Mouse (Mus musculus) limb, embryonic 12.5 days (tissue): ENCODE data around the gene Gm28048. TPM values are rescaled to one million over a fixed set of nuclear protein-coding genes. Genes with fewer than 3 reads are reported as not detected.

ENCODE experiments used
- ATAC-seq: fragments of 200-750 bp; cut with Nextera tagmentation; 2 replicates; pipeline ENCODE4 v1.8.0; 2017; ENCODE audit warnings: low read depth, moderate TSS enrichment; ENCODE audit not compliant: insufficient number of reproducible peaks, insufficient read depth, low FRiP score, low TSS enrichment
- H3K27ac ChIP-seq: fragments of 300-500 bp; sonication (generic); 2 replicates; pipeline ENCODE4 v1.5.1; 2016; ENCODE audit warnings: mild to moderate bottlenecking, moderate library complexity
- H3K27me3 ChIP-seq: fragments of 300-500 bp; sonication (generic); 2 replicates; pipeline ENCODE4 v1.6.1; 2016; ENCODE audit warnings: mild to moderate bottlenecking, moderate library complexity
- H3K36me3 ChIP-seq: fragments of 300-500 bp; sonication (generic); 2 replicates; pipeline ENCODE4 v1.6.1; 2016; ENCODE audit warnings: mild to moderate bottlenecking, moderate library complexity
- H3K4me1 ChIP-seq: fragments of 300-500 bp; sonication (generic); replicated peaks from 2 replicates; pipeline ENCODE4 v1.6.1; 2016
- H3K4me2 ChIP-seq: fragments of 300-500 bp; sonication (generic); 2 replicates; pipeline ENCODE4 v1.6.1; 2016; ENCODE audit warnings: mild to moderate bottlenecking, moderate library complexity
- H3K4me3 ChIP-seq: fragments of 300-500 bp; sonication (generic); replicated peaks from 2 replicates; pipeline ENCODE4 v1.5.1; 2016; ENCODE audit warnings: mild to moderate bottlenecking
- H3K9ac ChIP-seq: fragments of 300-500 bp; sonication (generic); replicated peaks from 2 replicates; pipeline ENCODE4 v1.6.1; 2016; ENCODE audit warnings: mild to moderate bottlenecking, moderate library complexity
- H3K9me3 ChIP-seq: fragments of 300-500 bp; sonication (generic); 2 replicates; pipeline ENCODE4 v1.6.1; 2016; ENCODE audit warnings: mild to moderate bottlenecking, moderate library complexity
- WGBS: fragments of 180-500 bp; shearing (Covaris S2); methylation state at CpG from one replicate; pipeline ENCODE4 v1.1.7; 2016; 5-methylcytosine and 5-hydroxymethylcytosine counted together
- polyA plus RNA-seq: library from polyadenylated mRNA; unstranded; fragments of >200 nt; fragmentation: Nextera tagmentation; extraction: Ambion mirVana; gene quantifications from 2 replicates; pipeline ENCODE4 v1.2.1, GENCODE M21; 2016

The Gm28048 gene
- polyA plus RNA-seq, 1 experiment from 2014 or later: 5.9 TPM

DNA sequence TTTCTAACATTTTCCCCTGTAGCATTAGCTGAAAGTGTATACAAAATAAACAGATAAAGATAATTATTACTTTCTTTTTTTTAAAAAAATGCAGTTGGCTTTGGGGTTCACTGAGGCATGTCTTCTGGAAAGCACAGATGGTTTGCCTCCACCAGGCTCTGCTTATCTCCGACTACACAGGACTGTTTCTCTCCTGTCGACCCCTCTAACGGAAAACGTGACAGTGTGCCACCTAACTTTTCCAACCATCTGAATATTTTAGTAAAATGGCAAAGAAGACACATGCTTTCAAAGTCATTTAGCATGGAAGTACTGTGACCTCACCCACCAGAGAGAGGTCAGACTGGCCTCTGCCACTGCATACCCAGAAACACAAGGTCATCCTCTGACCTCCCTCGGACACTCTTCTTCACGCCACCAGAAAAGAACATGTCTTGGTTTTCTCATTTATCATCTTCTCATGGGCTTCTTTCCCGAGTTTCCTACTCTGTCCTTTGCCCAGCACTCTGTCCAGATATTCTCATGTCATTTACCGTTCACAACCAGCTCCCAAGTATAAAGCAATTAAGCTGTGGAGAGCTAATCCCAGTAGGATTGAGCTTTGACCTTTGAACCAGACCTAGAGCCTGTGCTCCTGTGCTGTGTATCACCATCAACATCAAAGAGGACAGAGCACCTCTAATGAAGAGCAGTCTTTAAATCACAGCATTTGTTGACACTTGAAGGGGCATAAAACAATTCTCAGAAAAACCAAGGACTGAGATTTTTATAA lies 134.7 kb downstream of the Gm28048 start:
- Histone ChIP-seq H3K27me3 (no peaks in the 10 kb centered on the region), H3K4me3 (no peak overlapping the region), H3K9ac (no peak overlapping the region), H3K4me2 (no peak overlapping the region), H3K36me3 (no peaks in the 10 kb centered on the region), H3K9me3 (no peaks in the 10 kb centered on the region), H3K27ac (no peak overlapping the region), H3K4me1 (peaks cover 9% of the 10 kb centered on the region; the same call in 1 of the 2 replicates)
- WGBS: 41% methylated on average over 8 of the region's 8 CpGs
- ATAC-seq: no peak

DNA sequence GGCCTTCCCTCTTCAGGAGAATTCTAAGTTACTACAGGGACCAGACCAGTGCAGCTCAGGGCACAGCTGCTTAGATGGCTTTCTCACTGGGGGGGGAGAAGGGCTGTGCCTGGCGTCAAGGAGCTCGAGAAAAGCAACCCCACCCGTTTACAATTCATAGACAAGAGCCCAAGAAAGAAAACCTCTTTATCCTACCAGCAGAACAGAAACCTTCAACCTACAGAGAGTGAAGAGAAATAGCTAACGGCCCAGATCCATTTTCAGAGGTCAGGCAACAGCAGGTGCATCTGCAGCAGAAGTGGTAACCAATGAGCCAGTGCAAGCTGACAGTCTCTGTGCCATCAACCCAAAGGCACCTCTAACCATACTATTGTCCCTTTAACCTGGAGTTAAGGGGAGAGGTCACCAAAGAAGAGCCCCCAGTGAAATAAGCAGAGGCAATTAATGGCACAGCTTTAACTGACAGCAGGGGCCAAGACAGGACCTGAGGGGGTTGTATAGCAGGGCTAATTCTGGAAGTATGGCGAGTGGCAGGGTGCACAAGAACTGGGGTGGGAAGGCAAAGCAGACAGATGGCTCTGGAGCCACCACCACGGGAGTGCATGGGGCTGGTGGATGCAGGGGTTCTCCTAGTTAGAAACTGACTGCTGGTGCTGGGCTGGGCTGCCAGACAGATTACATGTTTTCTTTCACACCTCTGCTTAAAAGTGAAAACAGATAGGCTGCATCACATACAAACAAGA lies 135.6 kb downstream of the Gm28048 start:
- Histone ChIP-seq H3K36me3 (no peaks in the 10 kb centered on the region), H3K4me2 (no peak overlapping the region), H3K9me3 (no peaks in the 10 kb centered on the region), H3K9ac (no peak overlapping the region), H3K27ac (no peak overlapping the region), H3K4me3 (no peak overlapping the region), H3K27me3 (no peaks in the 10 kb centered on the region), H3K4me1 (peaks cover 9% of the 10 kb centered on the region; the same call in 1 of the 2 replicates)
- ATAC-seq: no peak
- 53% methylated on average over 6 of the region's 6 CpGs for WGBS

- Histone ChIP-seq H3K4me1 (peaks cover 9% of the 10 kb centered on the region; the same call in 1 of the 2 replicates), H3K4me2 (no peak overlapping the region), H3K4me3 (no peak overlapping the region), H3K27me3 (no peaks in the 10 kb centered on the region), H3K9ac (no peak overlapping the region), H3K27ac (no peak overlapping the region), H3K36me3 (no peaks in the 10 kb centered on the region), H3K9me3 (no peaks in the 10 kb centered on the region)
- ATAC-seq: no peak
- WGBS: 65% methylated on average over 4 of the region's 4 CpGs
These were observed 136.9 kb downstream of the Gm28048 start for GRCm38 (mm10) chr11:22844754-22845718.

DNA sequence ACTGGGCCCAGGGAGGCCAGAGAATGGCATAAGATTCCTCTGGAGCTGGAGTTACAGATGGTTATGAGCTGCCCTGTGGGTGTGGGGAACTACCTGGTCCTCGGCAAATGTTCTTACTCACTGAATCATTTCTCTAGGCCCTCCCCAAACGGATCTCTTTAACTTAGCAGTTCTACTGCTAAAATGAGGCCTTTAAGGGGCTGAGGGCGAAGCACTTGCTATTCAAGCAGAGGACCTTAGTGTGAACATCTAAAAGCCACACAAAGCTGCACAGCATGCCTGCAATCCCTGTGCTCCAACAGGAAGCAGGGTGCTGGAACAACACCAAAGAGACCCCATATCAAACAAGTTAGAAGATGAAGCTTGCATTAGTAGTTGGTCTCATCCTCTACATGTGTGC lies 142.4 kb downstream of the Gm28048 start:
- no peak overlapping the region for H3K4me2 ChIP-seq
- no peak overlapping the region for H3K4me3 ChIP-seq
- H3K36me3 ChIP-seq: no peaks in the 10 kb centered on the region
- H3K27me3 ChIP-seq: no peaks in the 10 kb centered on the region
- H3K27ac ChIP-seq: no peak overlapping the region
- H3K9ac ChIP-seq: no peak overlapping the region
- no peaks in the 10 kb centered on the region for H3K4me1 ChIP-seq
- no peaks in the 10 kb centered on the region for H3K9me3 ChIP-seq
- WGBS: 68% methylated on average over 3 of the region's 3 CpGs
- no peak for ATAC-seq

DNA sequence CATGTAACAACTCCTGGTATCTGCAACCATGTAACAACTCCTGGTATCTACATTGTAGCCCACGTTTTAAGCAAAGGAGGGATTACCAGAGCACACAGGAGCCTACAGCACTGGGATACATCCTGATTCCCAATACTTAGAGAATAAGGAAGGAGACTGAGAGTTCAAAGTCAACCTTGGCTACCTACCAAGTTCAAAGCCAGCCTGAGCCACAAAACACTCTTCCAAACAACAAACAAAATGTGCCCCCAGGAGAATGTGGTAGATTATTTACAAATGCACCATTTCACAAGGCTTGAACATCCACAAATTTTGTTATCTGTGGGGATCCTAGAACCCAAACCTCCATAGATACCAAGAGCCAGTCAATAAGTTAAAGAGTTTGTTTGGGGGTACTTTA lies 143.5 kb downstream of the Gm28048 start:
- Histone ChIP-seq H3K4me1 (no peaks in the 10 kb centered on the region), H3K27ac (no peak overlapping the region), H3K36me3 (no peaks in the 10 kb centered on the region), H3K4me2 (no peak overlapping the region), H3K9me3 (no peaks in the 10 kb centered on the region), H3K9ac (no peak overlapping the region), H3K4me3 (no peak overlapping the region), H3K27me3 (no peaks in the 10 kb centered on the region)
- WGBS: 71% methylated on average over 1 of the region's 1 CpGs
- no peak for ATAC-seq

- no peak for ATAC-seq
- 93% methylated on average over 10 of the region's 10 CpGs for WGBS
- Histone ChIP-seq H3K27ac (no peak overlapping the region), H3K4me2 (no peak overlapping the region), H3K9ac (no peak overlapping the region), H3K9me3 (no peaks in the 10 kb centered on the region), H3K4me3 (no peak overlapping the region), H3K4me1 (no peaks in the 10 kb centered on the region), H3K27me3 (no peaks in the 10 kb centered on the region), H3K36me3 (no peaks in the 10 kb centered on the region)
These were observed 145.6 kb downstream of the Gm28048 start for GRCm38 (mm10) chr11:22836269-22836668.

DNA sequence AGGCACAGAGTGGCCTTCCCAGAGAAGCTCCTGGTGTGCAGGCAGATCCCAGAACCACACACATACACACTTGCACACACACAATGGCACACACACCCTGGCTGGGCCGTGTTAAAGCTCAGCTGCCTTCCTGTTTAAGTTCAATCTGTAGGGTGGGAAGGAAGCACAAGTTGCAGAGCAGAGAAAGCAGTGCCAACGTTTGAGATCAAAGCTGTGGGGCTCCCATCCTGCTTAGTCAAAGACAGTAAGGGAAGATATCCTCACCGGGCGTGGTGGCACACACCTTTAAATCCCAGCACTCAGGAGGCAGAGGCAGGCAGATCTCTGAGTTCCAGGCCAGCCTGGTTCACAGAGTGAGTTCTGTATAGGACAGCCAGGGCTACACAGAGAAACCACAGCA lies 149.3 kb downstream of the Gm28048 start:
- ATAC-seq: no peak
- no peaks in the 10 kb centered on the region for H3K4me1 ChIP-seq
- no peak overlapping the region for H3K4me3 ChIP-seq
- H3K9ac ChIP-seq: no peak overlapping the region
- H3K9me3 ChIP-seq: no peaks in the 10 kb centered on the region
- no peak overlapping the region for H3K27ac ChIP-seq
- no peak overlapping the region for H3K4me2 ChIP-seq
- H3K27me3 ChIP-seq: no peaks in the 10 kb centered on the region
- no peaks in the 10 kb centered on the region for H3K36me3 ChIP-seq
- 78% methylated on average over 4 of the region's 4 CpGs for WGBS

DNA sequence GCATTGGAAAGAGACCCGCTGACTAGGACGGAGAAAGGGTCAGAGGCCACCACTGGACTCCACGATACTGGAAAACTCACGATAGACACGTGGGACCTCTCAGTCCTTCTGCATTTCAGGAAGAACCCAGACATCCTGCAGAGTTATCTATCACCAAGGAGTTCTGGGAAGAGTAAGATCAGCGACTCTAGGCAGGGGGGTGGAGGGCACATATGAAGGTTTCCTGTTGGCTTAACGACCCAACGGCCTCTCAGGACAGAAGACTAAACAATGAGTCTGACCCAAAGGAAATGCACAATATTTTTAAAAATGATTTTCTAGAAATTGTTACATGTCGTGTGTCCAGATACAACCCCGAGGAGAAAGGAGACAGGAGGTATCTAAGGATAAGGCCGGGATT lies 150.0 kb downstream of the Gm28048 start:
- H3K4me2 ChIP-seq: no peak overlapping the region
- H3K4me1 ChIP-seq: no peaks in the 10 kb centered on the region
- no peak overlapping the region for H3K4me3 ChIP-seq
- H3K9ac ChIP-seq: no peak overlapping the region
- H3K27ac ChIP-seq: no peak overlapping the region
- no peaks in the 10 kb centered on the region for H3K27me3 ChIP-seq
- no peak for ATAC-seq
- no peaks in the 10 kb centered on the region for H3K9me3 ChIP-seq
- H3K36me3 ChIP-seq: no peaks in the 10 kb centered on the region
- WGBS: 85% methylated on average over 11 of the region's 11 CpGs

- H3K27me3 ChIP-seq: no peaks in the 10 kb centered on the region
- H3K9ac ChIP-seq: no peak overlapping the region
- H3K4me3 ChIP-seq: no peak overlapping the region
- H3K27ac ChIP-seq: no peak overlapping the region
- no peaks in the 10 kb centered on the region for H3K36me3 ChIP-seq
- H3K4me2 ChIP-seq: no peak overlapping the region
- H3K9me3 ChIP-seq: no peaks in the 10 kb centered on the region
- ATAC-seq: no peak
- WGBS: 76% methylated on average over 6 of the region's 6 CpGs
- H3K4me1 ChIP-seq: no peaks in the 10 kb centered on the region
These were observed 151.2 kb downstream of the Gm28048 start for GRCm38 (mm10) chr11:22830684-22831083.

GRCm38 (mm10) chr11:22830179-22830611 lies 151.7 kb downstream of the Gm28048 start:
- H3K9ac ChIP-seq: no peak overlapping the region
- no peaks in the 10 kb centered on the region for H3K36me3 ChIP-seq
- no peaks in the 10 kb centered on the region for H3K9me3 ChIP-seq
- H3K27me3 ChIP-seq: no peaks in the 10 kb centered on the region
- no peak for ATAC-seq
- no peak overlapping the region for H3K27ac ChIP-seq
- WGBS: 66% methylated on average over 5 of the region's 5 CpGs
- no peaks in the 10 kb centered on the region for H3K4me1 ChIP-seq
- no peak overlapping the region for H3K4me2 ChIP-seq
- no peak overlapping the region for H3K4me3 ChIP-seq
